Mouse (Mus musculus) heart, embryonic 12.5 days (tissue): ENCODE data around the gene Samd14. TPM values are rescaled to one million over a fixed set of nuclear protein-coding genes. Genes with fewer than 3 reads are reported as not detected.

ENCODE experiments used
- ATAC-seq: fragments of 200-750 bp; cut with Nextera tagmentation; 2 replicates; pipeline ENCODE4 v1.8.0; 2017; ENCODE audit warnings: moderate TSS enrichment, moderate library complexity; ENCODE audit not compliant: insufficient number of reproducible peaks, low FRiP score
- H3K27ac ChIP-seq: fragments of 300-500 bp; sonication (generic); 2 replicates; pipeline ENCODE4 v1.5.1; 2016; ENCODE audit warnings: mild to moderate bottlenecking, moderate library complexity; ENCODE audit not compliant: poor library complexity, severe bottlenecking
- H3K27me3 ChIP-seq: fragments of 300-500 bp; sonication (generic); replicated peaks from 2 replicates; pipeline ENCODE4 v1.6.1; 2016; ENCODE audit warnings: mild to moderate bottlenecking, moderate library complexity
- H3K36me3 ChIP-seq: fragments of 300-500 bp; sonication (generic); 2 replicates; pipeline ENCODE4 v1.6.1; 2016; ENCODE audit warnings: mild to moderate bottlenecking, moderate library complexity
- H3K4me1 ChIP-seq: fragments of 300-500 bp; sonication (generic); replicated peaks from 2 replicates; pipeline ENCODE4 v1.6.1; 2016; ENCODE audit warnings: mild to moderate bottlenecking
- H3K4me2 ChIP-seq: fragments of 300-500 bp; sonication (generic); 2 replicates; pipeline ENCODE4 v1.6.1; 2016; ENCODE audit warnings: mild to moderate bottlenecking, moderate library complexity
- H3K4me3 ChIP-seq: fragments of 300-500 bp; sonication (generic); 2 replicates; pipeline ENCODE4 v1.5.1; 2016; ENCODE audit warnings: mild to moderate bottlenecking
- H3K9ac ChIP-seq: fragments of 300-500 bp; sonication (generic); 2 replicates; pipeline ENCODE4 v1.6.1; 2016; ENCODE audit warnings: mild to moderate bottlenecking, moderate library complexity
- H3K9me3 ChIP-seq: fragments of 300-500 bp; sonication (generic); replicated peaks from 2 replicates; pipeline ENCODE4 v1.6.1; 2016; ENCODE audit warnings: mild to moderate bottlenecking, moderate library complexity
- WGBS: fragments of 180-500 bp; shearing (Covaris S2); methylation state at CpG from one replicate; pipeline ENCODE4 v1.1.7; 2016; 5-methylcytosine and 5-hydroxymethylcytosine counted together
- polyA plus RNA-seq: library from polyadenylated mRNA; unstranded; fragments of >200 nt; fragmentation: Nextera tagmentation; extraction: Ambion mirVana; gene quantifications from 2 replicates; pipeline ENCODE4 v1.2.1, GENCODE M21; 2016

Samd14 gene
- polyA plus RNA-seq, 1 experiment from 2014 or later: 16.5 TPM

DNA sequence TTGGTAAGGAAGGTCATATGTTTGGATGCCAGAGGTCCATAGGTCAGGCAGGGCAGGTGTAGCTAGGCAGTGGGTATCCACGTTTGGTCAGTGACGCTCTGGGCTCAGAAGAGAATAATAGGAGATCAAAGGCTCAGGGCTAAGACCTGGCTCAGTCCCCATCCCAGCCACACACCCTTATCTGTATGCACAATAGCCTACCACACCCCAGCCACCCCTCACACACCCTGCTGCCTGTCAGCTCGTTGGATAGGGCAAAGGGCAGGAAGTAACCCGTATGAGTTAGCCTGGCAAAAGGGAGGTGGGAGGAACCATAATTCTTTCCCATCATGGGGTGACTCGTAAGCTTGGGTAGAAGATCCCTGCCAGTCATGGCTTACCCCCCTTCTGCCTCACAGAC is 12.1 kb upstream of the Samd14 start:
- Histone ChIP-seq H3K9me3 (no peaks in the 10 kb centered on the region), H3K27ac (peak overlapping the region; percentile 58), H3K4me3 (peak overlapping the region; percentile 25), H3K9ac (0 out of 2 replicates have a peak overlapping the region, but pooled peaks have one; percentile 29), H3K4me2 (peak overlapping the region; percentile 98), H3K27me3 (no peaks in the 10 kb centered on the region), H3K4me1 (peaks cover 73% of the 10 kb centered on the region), H3K36me3 (peaks cover 66% of the 10 kb centered on the region)
- peak; percentile 87 for ATAC-seq
- 53% methylated on average over 5 of the region's 5 CpGs for WGBS

DNA sequence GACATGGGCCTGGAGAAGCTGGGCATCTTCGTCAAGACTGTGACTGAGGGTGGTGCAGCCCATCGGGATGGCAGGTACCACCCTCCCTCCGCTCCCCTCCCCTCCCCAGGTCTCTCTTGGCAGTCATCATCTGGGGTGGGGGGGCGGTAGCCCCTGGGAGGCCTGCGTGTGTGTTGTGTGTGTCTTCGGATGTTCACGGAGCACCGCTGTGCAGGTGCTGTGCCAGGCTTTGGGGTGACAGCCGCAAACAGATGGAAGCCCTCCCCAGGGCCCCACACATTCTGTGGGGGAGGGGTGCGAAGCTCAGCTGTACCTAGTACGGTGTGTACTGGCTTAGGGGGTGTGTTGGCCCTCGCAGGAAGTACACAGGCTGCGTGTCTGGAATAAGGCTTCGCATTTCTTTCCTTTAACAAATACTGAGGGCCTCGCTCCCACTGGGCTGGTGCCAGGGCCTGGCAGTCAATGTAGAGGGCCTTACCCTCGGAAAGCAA is 11.6 kb upstream of the Samd14 start:
- Histone ChIP-seq H3K36me3 (peaks cover 71% of the 10 kb centered on the region), H3K4me3 (peak overlapping the region; percentile 25), H3K27me3 (no peaks in the 10 kb centered on the region), H3K9me3 (no peaks in the 10 kb centered on the region), H3K4me1 (peaks cover 71% of the 10 kb centered on the region), H3K4me2 (peak overlapping the region; percentile 37), H3K9ac (peak overlapping the region; percentile 29), H3K27ac (peak overlapping the region; percentile 58)
- WGBS: 69% methylated on average over 16 of the region's 16 CpGs
- ATAC-seq: peak; percentile 37; the same call in 1 of the 2 replicates

DNA sequence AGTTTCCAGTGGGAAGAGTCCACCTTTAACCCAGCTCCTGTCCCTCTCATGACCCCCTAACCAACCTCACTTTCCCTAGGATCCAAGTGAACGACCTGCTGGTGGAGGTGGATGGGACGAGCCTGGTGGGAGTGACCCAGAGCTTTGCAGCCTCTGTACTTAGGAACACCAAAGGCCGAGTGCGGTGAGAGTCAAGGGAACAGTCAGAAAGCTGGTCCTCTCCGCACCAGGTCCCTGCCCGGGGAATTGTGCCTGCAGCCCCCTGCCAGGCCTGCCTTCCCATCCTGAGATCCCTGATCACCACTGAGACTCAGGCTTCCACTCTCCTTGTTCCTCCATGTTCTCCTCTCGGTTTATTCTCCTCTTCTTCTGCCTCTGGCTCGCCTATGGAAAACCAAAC is 9.6 kb upstream of the Samd14 start:
- Histone ChIP-seq H3K4me1 (peaks cover 66% of the 10 kb centered on the region), H3K27ac (peak overlapping the region; percentile 38), H3K4me3 (0 out of 2 replicates have a peak overlapping the region, but pooled peaks have one; percentile 0), H3K9me3 (no peaks in the 10 kb centered on the region), H3K36me3 (peaks cover 86% of the 10 kb centered on the region), H3K9ac (peak overlapping the region; percentile 34), H3K4me2 (peak overlapping the region; percentile 37), H3K27me3 (no peaks in the 10 kb centered on the region)
- 78% methylated on average over 8 of the region's 8 CpGs for WGBS
- ATAC-seq: no peak

DNA sequence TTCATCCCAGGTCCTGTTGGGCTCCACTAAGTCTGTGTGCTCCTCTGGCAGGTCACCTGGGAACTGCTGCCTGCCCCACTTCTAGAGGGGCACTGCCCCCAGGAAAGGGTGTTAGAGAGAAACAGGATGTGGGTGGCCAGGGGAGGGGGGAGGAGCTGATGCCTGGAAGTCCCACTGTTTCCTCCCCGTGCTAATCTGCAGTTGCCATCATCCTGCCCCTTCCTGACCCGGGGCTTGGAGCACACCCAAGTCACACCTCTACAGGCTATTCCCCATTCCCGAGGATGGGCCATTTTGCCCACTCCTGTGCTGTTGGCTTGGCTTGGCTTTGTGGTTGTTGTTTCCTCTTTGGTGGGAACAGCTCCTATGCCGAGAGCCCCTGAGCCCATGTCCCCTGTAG is 9.1 kb upstream of the Samd14 start:
- Histone ChIP-seq H3K4me1 (peaks cover 62% of the 10 kb centered on the region), H3K4me3 (peak overlapping the region; percentile 0; the same call in 1 of the 2 replicates), H3K4me2 (peak overlapping the region; percentile 37), H3K9me3 (no peaks in the 10 kb centered on the region), H3K9ac (peak overlapping the region; percentile 34), H3K27ac (peak overlapping the region; percentile 38), H3K36me3 (peaks cover 89% of the 10 kb centered on the region), H3K27me3 (no peaks in the 10 kb centered on the region)
- ATAC-seq: 0 out of 2 replicates have a peak, but pooled peaks have one; percentile 5
- 21% methylated on average over 4 of the region's 4 CpGs for WGBS

DNA sequence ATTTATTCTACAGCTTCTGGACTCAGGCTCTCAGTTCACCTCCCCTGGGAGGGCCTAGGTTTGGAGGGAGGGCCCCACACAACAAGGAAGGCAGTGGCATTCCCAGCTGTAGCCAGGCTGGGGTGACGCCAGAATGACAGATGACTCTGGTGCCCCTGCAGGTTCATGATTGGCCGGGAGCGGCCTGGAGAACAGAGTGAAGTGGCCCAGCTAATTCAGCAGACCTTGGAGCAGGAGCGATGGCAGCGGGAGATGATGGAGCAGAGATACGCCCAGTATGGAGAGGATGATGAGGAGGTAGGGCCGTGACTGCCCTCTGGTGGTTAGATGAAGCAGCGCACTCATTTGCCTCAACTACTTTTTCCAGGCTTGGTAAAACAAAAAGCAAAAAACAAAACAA is 8.6 kb upstream of the Samd14 start:
- Histone ChIP-seq H3K9me3 (no peaks in the 10 kb centered on the region), H3K27ac (peak overlapping the region; percentile 38), H3K4me3 (peak overlapping the region; percentile 0; the same call in 1 of the 2 replicates), H3K27me3 (no peaks in the 10 kb centered on the region), H3K4me2 (peak overlapping the region; percentile 37), H3K4me1 (peaks cover 62% of the 10 kb centered on the region), H3K36me3 (peaks cover 92% of the 10 kb centered on the region), H3K9ac (peak overlapping the region; percentile 34; the same call in 1 of the 2 replicates)
- peak; percentile 26; the same call in 1 of the 2 replicates for ATAC-seq
- WGBS: 4% methylated on average over 8 of the region's 8 CpGs

DNA sequence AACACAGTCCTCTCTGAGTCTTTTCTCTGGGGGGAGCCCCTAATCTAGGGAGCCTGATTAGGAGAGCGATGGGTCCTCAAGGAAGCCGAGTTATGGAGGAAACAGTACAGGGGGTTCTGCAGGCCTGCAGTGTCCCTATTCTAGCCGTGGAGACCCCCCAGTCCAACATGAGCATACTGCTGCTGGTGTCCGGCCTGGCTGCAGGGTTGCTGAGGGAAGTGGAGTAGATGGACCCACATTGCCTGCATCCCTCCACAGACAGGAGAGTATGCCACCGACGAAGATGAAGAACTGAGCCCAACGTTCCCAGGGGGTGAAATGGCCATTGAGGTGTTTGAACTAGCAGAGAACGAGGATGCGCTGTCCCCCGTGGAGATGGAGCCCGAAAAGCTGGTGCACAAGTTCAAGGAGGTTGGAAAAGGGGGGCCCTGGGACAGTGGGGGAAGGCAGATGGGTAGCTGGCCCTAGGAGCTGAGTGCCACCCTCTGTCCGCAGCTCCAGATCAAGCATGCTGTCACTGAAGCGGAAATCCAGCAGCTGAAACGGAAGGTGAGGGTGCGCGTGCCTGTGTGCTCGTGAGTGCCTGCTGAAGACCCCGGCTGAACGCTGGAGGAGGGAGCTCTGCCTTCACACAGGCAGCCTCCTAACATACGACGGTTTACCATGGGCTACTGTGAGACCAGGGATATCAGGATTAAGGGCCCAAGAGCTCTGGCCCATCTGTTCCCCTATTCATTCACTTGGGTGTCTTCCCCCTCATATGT is 7.9 kb upstream of the Samd14 start:
- no peak for ATAC-seq
- Histone ChIP-seq H3K27ac (no peak overlapping the region), H3K27me3 (no peaks in the 10 kb centered on the region), H3K9me3 (no peaks in the 10 kb centered on the region), H3K4me2 (no peak overlapping the region), H3K9ac (no peak overlapping the region), H3K4me1 (peaks cover 61% of the 10 kb centered on the region), H3K36me3 (peaks cover 85% of the 10 kb centered on the region), H3K4me3 (no peak overlapping the region)
- WGBS: 86% methylated on average over 21 of the region's 21 CpGs

DNA sequence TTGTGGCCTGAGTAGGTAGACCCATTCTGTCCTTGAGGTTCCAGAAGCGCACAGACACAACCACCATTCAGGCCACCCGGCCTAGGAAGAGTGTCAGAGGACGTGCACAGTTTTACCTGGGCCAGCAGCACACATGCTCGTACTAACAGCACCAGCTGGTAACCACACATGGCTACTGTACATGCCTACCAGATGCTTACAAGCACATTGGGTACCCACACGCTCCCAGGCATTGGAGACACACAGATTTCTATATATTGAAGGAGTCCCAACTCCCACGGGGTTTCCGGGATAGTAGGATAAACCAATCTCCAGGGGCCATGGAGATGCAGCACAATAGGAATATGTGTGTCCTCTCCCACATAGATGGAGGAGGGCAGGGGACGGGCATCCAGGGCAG is 7.0 kb upstream of the Samd14 start:
- ATAC-seq: no peak
- WGBS: 90% methylated on average over 8 of the region's 8 CpGs
- no peaks in the 10 kb centered on the region for H3K27me3 ChIP-seq
- H3K4me1 ChIP-seq: peaks cover 60% of the 10 kb centered on the region
- H3K4me2 ChIP-seq: no peak overlapping the region
- no peak overlapping the region for H3K27ac ChIP-seq
- no peak overlapping the region for H3K4me3 ChIP-seq
- no peak overlapping the region for H3K9ac ChIP-seq
- no peaks in the 10 kb centered on the region for H3K9me3 ChIP-seq
- H3K36me3 ChIP-seq: peaks cover 76% of the 10 kb centered on the region

DNA sequence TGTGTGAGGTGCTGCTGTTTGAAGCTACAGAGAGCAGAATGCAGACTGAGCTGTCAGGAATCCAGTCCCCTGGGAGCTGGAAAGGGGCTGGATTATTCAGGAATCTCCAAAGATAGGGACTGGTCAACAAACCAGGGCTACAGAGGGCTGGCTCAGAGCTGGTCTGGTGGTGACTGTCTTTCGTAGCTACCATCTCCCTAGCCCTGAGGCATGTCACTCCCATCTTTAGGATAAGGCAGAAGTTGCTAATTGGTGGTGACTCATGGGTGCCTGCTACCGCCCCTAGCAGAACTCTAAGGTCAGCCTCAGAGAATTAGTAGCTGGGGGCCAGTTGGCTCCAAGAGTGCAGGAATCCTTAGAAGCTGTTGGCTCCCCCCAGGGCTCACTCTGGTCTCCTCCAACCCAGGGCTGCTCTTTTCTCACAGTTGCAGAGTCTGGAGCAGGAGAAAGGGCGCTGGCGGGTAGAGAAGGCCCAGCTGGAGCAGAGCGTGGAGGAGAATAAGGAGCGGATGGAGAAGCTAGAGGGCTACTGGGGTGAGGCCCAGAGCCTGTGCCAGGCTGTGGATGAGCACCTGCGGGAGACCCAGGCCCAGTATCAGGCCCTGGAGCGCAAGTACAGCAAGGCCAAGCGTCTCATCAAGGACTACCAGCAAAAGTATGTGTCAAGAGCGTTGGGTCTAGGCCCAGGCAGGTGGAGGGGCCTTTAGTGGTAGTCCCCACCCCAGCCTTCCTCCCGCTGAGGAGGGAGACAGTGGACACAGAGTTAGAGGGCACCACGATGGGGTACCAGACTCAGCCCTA is 5.3 kb upstream of the Samd14 start:
- peaks cover 67% of the 10 kb centered on the region for H3K4me1 ChIP-seq
- peaks cover 60% of the 10 kb centered on the region for H3K36me3 ChIP-seq
- 0 out of 2 replicates have a peak overlapping the region, but pooled peaks have one; percentile 50 for H3K9ac ChIP-seq
- H3K27me3 ChIP-seq: no peaks in the 10 kb centered on the region
- 75% methylated on average over 12 of the region's 12 CpGs for WGBS
- no peak overlapping the region for H3K4me3 ChIP-seq
- no peak overlapping the region for H3K4me2 ChIP-seq
- peak overlapping the region; percentile 59; the same call in 1 of the 2 replicates for H3K27ac ChIP-seq
- no peaks in the 10 kb centered on the region for H3K9me3 ChIP-seq
- no peak for ATAC-seq

DNA sequence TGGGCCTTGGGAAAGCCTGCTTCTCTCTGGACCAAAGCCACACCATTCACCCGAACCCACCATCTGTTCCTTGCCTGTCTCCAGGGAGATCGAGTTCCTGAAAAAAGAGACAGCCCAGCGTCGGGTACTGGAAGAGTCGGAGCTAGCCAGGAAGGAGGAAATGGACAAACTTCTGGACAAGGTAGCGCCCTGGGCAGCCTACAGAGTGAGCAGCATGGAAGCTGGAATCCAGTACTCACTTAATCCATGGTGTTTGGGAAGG is 4.8 kb upstream of the Samd14 start:
- peaks cover 68% of the 10 kb centered on the region for H3K4me1 ChIP-seq

DNA sequence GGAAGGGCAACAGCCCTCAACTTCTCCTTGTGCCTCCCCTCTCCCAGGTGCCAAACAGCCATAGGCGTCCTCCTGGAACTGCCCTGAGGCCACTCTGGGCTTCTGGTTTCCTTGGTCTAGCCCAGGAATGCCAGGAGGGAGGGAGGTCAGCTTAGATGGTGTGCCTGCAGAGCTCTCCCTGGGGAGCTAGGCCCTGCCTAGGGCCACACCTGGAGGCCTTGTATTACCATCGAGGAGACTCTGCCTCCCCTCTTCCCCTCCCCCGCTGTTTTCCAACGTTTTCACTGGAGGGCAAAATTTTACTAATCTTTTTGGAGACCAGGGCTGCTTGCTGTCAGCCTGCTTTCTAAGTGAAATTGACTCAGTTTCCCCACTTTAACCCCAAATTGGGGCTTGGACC is 3.6 kb upstream of the Samd14 start:
- H3K9ac ChIP-seq: peak overlapping the region; percentile 70
- no peaks in the 10 kb centered on the region for H3K27me3 ChIP-seq
- H3K4me1 ChIP-seq: peaks cover 63% of the 10 kb centered on the region
- 36% methylated on average over 4 of the region's 4 CpGs for WGBS
- H3K36me3 ChIP-seq: peaks cover 45% of the 10 kb centered on the region
- no peak for ATAC-seq
- H3K4me2 ChIP-seq: peak overlapping the region; percentile 80
- peak overlapping the region; percentile 48 for H3K4me3 ChIP-seq
- no peak overlapping the region for H3K27ac ChIP-seq
- no peaks in the 10 kb centered on the region for H3K9me3 ChIP-seq

More for the DNA sequence above, 4.8 kb upstream of the Samd14 start:
- no peak overlapping the region for H3K4me3 ChIP-seq
- H3K4me2 ChIP-seq: no peak overlapping the region
- peak overlapping the region; percentile 59; the same call in 1 of the 2 replicates for H3K27ac ChIP-seq
- WGBS: 74% methylated on average over 6 of the region's 6 CpGs
- H3K27me3 ChIP-seq: no peaks in the 10 kb centered on the region
- no peaks in the 10 kb centered on the region for H3K9me3 ChIP-seq
- no peak for ATAC-seq
- H3K9ac ChIP-seq: no peak overlapping the region
- peaks cover 54% of the 10 kb centered on the region for H3K36me3 ChIP-seq
